Mouse (Mus musculus) CH12.LX (cell line): ENCODE results near the gene D630023F18Rik.

Experiments
- BHLHE40 ChIP-seq: IDR thresholded peaks from 2 replicates; pipeline ENCODE4 v1.6.1; 2011; ENCODE audit warnings: mild to moderate bottlenecking, low read depth, low read length, improper control_type of control experiment
- CTCF ChIP-seq, 2 experiments: IDR thresholded peaks in 1 of 2; conservative IDR thresholded peaks in 1 of 2; 2 replicates each; pipeline ENCODE4 v1.5.1; 2011 to 2012; ENCODE audit warnings: low read depth in 2 of 2, low read length in 2 of 2, improper control_type of control experiment in 1 of 2, inconsistent platforms in 1 of 2, mild to moderate bottlenecking in 1 of 2, moderate library complexity in 1 of 2
- ETS1 ChIP-seq: conservative IDR thresholded peaks from 2 replicates; pipeline ENCODE4 v1.6.1; 2012; ENCODE audit warnings: low read depth, mild to moderate bottlenecking, inconsistent platforms, low read length, improper control_type of control experiment, moderate library complexity
- MAX ChIP-seq: IDR thresholded peaks from 2 replicates; pipeline ENCODE4 v1.6.1; 2011; ENCODE audit warnings: low read length, improper control_type of control experiment
- POLR2A ChIP-seq: IDR thresholded peaks from 2 replicates; pipeline ENCODE4 v1.6.1; 2011; ENCODE audit warnings: low read depth, mild to moderate bottlenecking, improper control_type of control experiment, low read length
- SMC3 ChIP-seq: IDR thresholded peaks from 2 replicates; pipeline ENCODE4 v1.6.1; 2011; ENCODE audit warnings: low read depth, low read length, improper control_type of control experiment
- TCF12 ChIP-seq: IDR thresholded peaks from 2 replicates; pipeline ENCODE4 v1.6.1; 2014; ENCODE audit warnings: low read depth, mild to moderate bottlenecking, inconsistent platforms, low read length, improper control_type of control experiment

DNA sequence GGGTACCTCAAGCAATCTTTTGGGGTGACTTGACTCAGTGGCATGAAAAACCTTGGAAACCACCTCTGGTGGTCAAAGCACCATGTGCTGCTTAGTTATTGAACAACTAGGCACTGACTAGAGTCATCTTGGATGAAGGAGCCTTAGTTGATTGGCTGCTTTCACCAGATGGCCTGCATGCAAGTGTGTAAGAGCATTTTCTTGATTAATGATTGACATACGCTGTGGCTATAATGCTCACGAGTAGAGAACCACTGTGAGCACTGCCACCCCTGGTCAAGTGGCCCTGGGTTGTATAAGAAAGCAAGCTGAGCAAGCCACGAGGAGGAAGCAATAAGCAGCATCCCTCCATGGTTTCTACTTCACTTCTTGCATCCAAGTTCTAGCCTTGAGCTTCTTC lies 7.2 kb upstream of the D630023F18Rik start:
- TF ChIP-seq SMC3 = no peak
- no peak for TF ChIP-seq CTCF (conservative IDR thresholded peaks at IDR 0.05 in 1 of 2, IDR thresholded peaks at IDR 0.05 in 1 of 2; ENCODE audit: low read depth in 2 of 2, low read length in 2 of 2)
- no peak for TF ChIP-seq MAX
- no peak for TF ChIP-seq TCF12
- TF ChIP-seq ETS1 = no peak
- TF ChIP-seq BHLHE40 = no peak
- no peak for TF ChIP-seq POLR2A
